Mouse (Mus musculus) forebrain, embryonic 13.5 days (tissue): ENCODE data around the gene As3mt. TPM values are rescaled to one million over a fixed set of nuclear protein-coding genes. Genes with fewer than 3 reads are reported as not detected.
"Not testable (repeated sequence)": the region's sequence is repeated elsewhere in the genome, so short reads cannot be mapped to it uniquely, and the experiment has no call there.

ENCODE experiments used
- ATAC-seq: fragments of 200-750 bp; cut with Nextera tagmentation; 2 replicates; pipeline ENCODE4 v1.8.0; 2017
- H3K27ac ChIP-seq: fragments of 300-500 bp; sonication (generic); 2 replicates; pipeline ENCODE4 v1.5.1; 2015; ENCODE audit warnings: inconsistent platforms, mild to moderate bottlenecking, moderate library complexity
- H3K27me3 ChIP-seq: fragments of 300-500 bp; sonication (generic); 2 replicates; pipeline ENCODE4 v1.6.1; 2015; ENCODE audit warnings: mild to moderate bottlenecking, inconsistent platforms
- H3K36me3 ChIP-seq: fragments of 300-500 bp; sonication (generic); 2 replicates; pipeline ENCODE4 v1.6.1; 2015; ENCODE audit warnings: mild to moderate bottlenecking, inconsistent platforms; ENCODE audit not compliant: poor library complexity, severe bottlenecking
- H3K4me1 ChIP-seq: fragments of 300-500 bp; sonication (generic); 2 replicates; pipeline ENCODE4 v1.6.1; 2015; ENCODE audit warnings: inconsistent platforms
- H3K4me2 ChIP-seq: fragments of 300-500 bp; sonication (generic); 2 replicates; pipeline ENCODE4 v1.6.1; 2015; ENCODE audit warnings: inconsistent platforms, mild to moderate bottlenecking, moderate library complexity
- H3K4me3 ChIP-seq: fragments of 300-500 bp; sonication (generic); 2 replicates; pipeline ENCODE4 v1.5.1; 2015; ENCODE audit warnings: mild to moderate bottlenecking, inconsistent platforms
- H3K9ac ChIP-seq: fragments of 300-500 bp; sonication (generic); 2 replicates; pipeline ENCODE4 v1.6.1; 2015; ENCODE audit warnings: mild to moderate bottlenecking, inconsistent platforms
- H3K9me3 ChIP-seq: fragments of 300-500 bp; sonication (generic); replicated peaks from 2 replicates; pipeline ENCODE4 v1.6.1; 2016; ENCODE audit warnings: inconsistent platforms
- WGBS: fragments of 180-500 bp; shearing (Covaris S2); methylation state at CpG from one replicate; pipeline ENCODE4 v1.1.7; 2015; 5-methylcytosine and 5-hydroxymethylcytosine counted together
- polyA plus RNA-seq: library from polyadenylated mRNA; unstranded; fragments of >200 nt; fragmentation: Nextera tagmentation; extraction: Ambion mirVana; gene quantifications from 2 replicates; pipeline ENCODE4 v1.2.1, GENCODE M21; 2015

Gene As3mt
- polyA plus RNA-seq, 1 experiment from 2014 or later = 18.0 TPM

GRCm38 (mm10) chr19:46776391-46776790, 69.1 kb downstream of the As3mt start:
- no peaks in the 10 kb centered on the region for H3K27me3 ChIP-seq
- H3K4me1 ChIP-seq = no peaks in the 10 kb centered on the region
- H3K4me2 ChIP-seq = no peak overlapping the region
- H3K27ac ChIP-seq = no peak overlapping the region
- ATAC-seq = no peak
- WGBS = 27% methylated on average over 5 of the region's 5 CpGs
- H3K9me3 ChIP-seq = no peaks in the 10 kb centered on the region
- no peaks in the 10 kb centered on the region for H3K36me3 ChIP-seq
- no peak overlapping the region for H3K4me3 ChIP-seq
- H3K9ac ChIP-seq = no peak overlapping the region

DNA sequence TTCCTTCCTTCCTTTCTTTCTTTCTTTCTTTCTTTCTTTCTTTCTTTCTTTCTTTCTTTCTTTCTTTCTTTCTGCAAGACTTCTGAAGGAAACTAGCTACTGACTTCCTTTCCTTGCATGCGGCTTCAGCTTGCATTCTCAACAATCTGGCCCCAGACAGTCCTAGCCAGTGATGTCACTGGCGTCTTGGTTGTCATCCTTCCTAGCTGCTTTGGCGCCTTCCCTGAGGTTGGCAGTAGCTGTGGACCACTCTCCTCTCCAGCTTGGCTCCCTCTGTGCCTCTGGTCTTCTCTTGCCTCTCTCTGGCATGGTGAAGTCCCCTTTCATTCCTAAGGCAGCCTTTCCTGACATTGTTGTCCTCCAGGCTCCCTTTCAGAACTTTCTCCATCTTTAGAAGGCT, 69.6 kb downstream of the As3mt start:
- H3K27me3 ChIP-seq = no peaks in the 10 kb centered on the region
- WGBS = 88% methylated on average over 3 of the region's 3 CpGs
- no peak overlapping the region for H3K27ac ChIP-seq
- ATAC-seq = no peak
- H3K4me1 ChIP-seq = no peaks in the 10 kb centered on the region
- H3K9me3 ChIP-seq = no peaks in the 10 kb centered on the region
- H3K4me2 ChIP-seq = no peak overlapping the region
- H3K4me3 ChIP-seq = no peak overlapping the region
- no peak overlapping the region for H3K9ac ChIP-seq
- H3K36me3 ChIP-seq = no peaks in the 10 kb centered on the region

GRCm38 (mm10) chr19:46777928-46778680, 70.8 kb downstream of the As3mt start:
- Histone ChIP-seq H3K27me3 (no peaks in the 10 kb centered on the region), H3K27ac (no peak overlapping the region), H3K9me3 (no peaks in the 10 kb centered on the region), H3K4me3 (no peak overlapping the region), H3K4me1 (no peaks in the 10 kb centered on the region), H3K4me2 (no peak overlapping the region), H3K36me3 (no peaks in the 10 kb centered on the region), H3K9ac (no peak overlapping the region)
- 77% methylated on average over 12 of the region's 12 CpGs for WGBS
- no peak for ATAC-seq

- not testable (repeated sequence) for H3K4me2 ChIP-seq, H3K27ac ChIP-seq, ATAC-seq, H3K9me3 ChIP-seq, H3K9ac ChIP-seq, H3K4me3 ChIP-seq, H3K4me1 ChIP-seq, H3K36me3 ChIP-seq, H3K27me3 ChIP-seq
- 100% methylated on average over 1 of the region's 1 CpGs for WGBS
Measured at GRCm38 (mm10) chr19:46779130-46779529, 71.9 kb downstream of the As3mt start.

GRCm38 (mm10) chr19:46784038-46784437, 76.8 kb downstream of the As3mt start:
- Histone ChIP-seq H3K4me1 (no peaks in the 10 kb centered on the region), H3K9ac (no peak overlapping the region), H3K9me3 (no peaks in the 10 kb centered on the region), H3K4me2 (no peak overlapping the region), H3K36me3 (no peaks in the 10 kb centered on the region), H3K4me3 (no peak overlapping the region), H3K27ac (no peak overlapping the region), H3K27me3 (no peaks in the 10 kb centered on the region)
- WGBS = 75% methylated on average over 5 of the region's 5 CpGs
- no peak for ATAC-seq

GRCm38 (mm10) chr19:46784502-46784901, 77.2 kb downstream of the As3mt start:
- H3K9me3 ChIP-seq = no peaks in the 10 kb centered on the region
- no peak overlapping the region for H3K9ac ChIP-seq
- no peak overlapping the region for H3K4me2 ChIP-seq
- no peaks in the 10 kb centered on the region for H3K36me3 ChIP-seq
- no peaks in the 10 kb centered on the region for H3K27me3 ChIP-seq
- no peaks in the 10 kb centered on the region for H3K4me1 ChIP-seq
- no peak overlapping the region for H3K27ac ChIP-seq
- WGBS = 93% methylated on average over 6 of the region's 6 CpGs
- ATAC-seq = no peak
- no peak overlapping the region for H3K4me3 ChIP-seq

- WGBS = 85% methylated on average over 4 of the region's 4 CpGs
- Histone ChIP-seq H3K27me3 (no peaks in the 10 kb centered on the region), H3K9ac (no peak overlapping the region), H3K4me1 (no peaks in the 10 kb centered on the region), H3K4me2 (no peak overlapping the region), H3K9me3 (no peaks in the 10 kb centered on the region), H3K27ac (no peak overlapping the region), H3K4me3 (no peak overlapping the region), H3K36me3 (no peaks in the 10 kb centered on the region)
- no peak for ATAC-seq
Measured at GRCm38 (mm10) chr19:46785633-46786032, 78.4 kb downstream of the As3mt start.

DNA sequence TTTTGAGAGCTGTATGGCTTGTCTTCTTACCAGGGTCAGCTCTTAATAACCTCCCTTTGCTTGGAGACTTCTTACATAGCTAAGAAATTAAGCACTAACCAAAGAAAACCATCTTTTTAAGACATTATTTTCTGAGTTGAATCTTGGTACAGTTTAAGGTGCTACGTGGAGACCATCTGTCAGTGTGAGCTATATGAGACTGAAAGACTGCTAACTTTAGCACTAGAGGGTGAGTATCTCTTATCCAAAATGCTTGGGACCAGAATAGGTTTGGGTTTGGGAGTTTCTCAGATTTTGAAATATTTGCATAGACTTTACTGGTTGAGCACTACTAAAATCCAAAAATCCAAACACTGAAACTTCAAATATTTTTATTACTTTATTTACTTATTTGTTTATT, 82.5 kb downstream of the As3mt start:
- H3K4me2 ChIP-seq = no peak overlapping the region
- no peaks in the 10 kb centered on the region for H3K36me3 ChIP-seq
- H3K27me3 ChIP-seq = no peaks in the 10 kb centered on the region
- 94% methylated on average over 1 of the region's 1 CpGs for WGBS
- H3K4me1 ChIP-seq = 0 out of 2 replicates have a peak, but pooled peaks cover under 1% of the 10 kb centered on the region
- no peaks in the 10 kb centered on the region for H3K9me3 ChIP-seq
- H3K9ac ChIP-seq = no peak overlapping the region
- H3K4me3 ChIP-seq = no peak overlapping the region
- no peak overlapping the region for H3K27ac ChIP-seq
- ATAC-seq = no peak

Other genes with a start within 250 kb of the As3mt start
- gene Trim8, start 205.8 kb upstream of the As3mt start, polyA plus RNA-seq = 22.5 and 22.6 TPM in 2 replicates
- 233 and 245 TPM in 2 replicates for gene Arl3, start 134.3 kb upstream of the As3mt start, polyA plus RNA-seq
- gene Sfxn2, start 134.1 kb upstream of the As3mt start, polyA plus RNA-seq = 12.4 and 13.2 TPM in 2 replicates
- gene Wbp1l, start 108.4 kb upstream of the As3mt start, polyA plus RNA-seq = 33.1 and 36.5 TPM in 2 replicates
- gene Cyp17a1, start 34.3 kb upstream of the As3mt start, polyA plus RNA-seq = not detected in 2 replicates
- 14.3 and 16.5 TPM in 2 replicates for gene Borcs7, start 17.6 kb upstream of the As3mt start, polyA plus RNA-seq
- 2.3 and 3.0 TPM in 2 replicates for gene Cnnm2, start 54.1 kb downstream of the As3mt start, polyA plus RNA-seq